Comparison of ENCODE assay signal across 13 mouse cellular contexts in genomic region chr17:14140266-14140665, GRCm38 (mm10).
DNase-seq lines count a peak whose midpoint lies in the region.
"Had no signal": no experiment of that assay in that cellular context is flagged by ENCODE, and none has a peak within 500 bp of the region (broad histone marks: within the 10 kb centered on the region; RNA-seq: fewer than 3 reads in every experiment).

No protein-coding gene starts in this region.

- peak; percentile 54 for DNase-seq in adrenal gland, adult 8-10 months
- no peak for DNase-seq in adrenal gland, postnatal 25 days
- DNase-seq in adrenal gland, postnatal 10 days = peak; percentile 15
- peak; percentile 42 to 55 for DNase-seq in lung, adult 18-20 months
- peak; percentile 71 for DNase-seq in lung, postnatal 36 days
- no peak for DNase-seq in left cerebral cortex, postnatal 36 days (ENCODE audit: low spot score in 2 of 2)
- DNase-seq in layer of hippocampus, postnatal 36 days = no peak
- DNase-seq in layer of hippocampus, adult 9-11 months = no peak
- DNase-seq: cerebellum, adult 9-10 months; gastrocnemius, postnatal 25 days; kidney, postnatal 25 days; lung, embryonic 14.5 days; thymus, postnatal 25 days had no signal

- intact Hi-C loops in left cerebral cortex, postnatal 36 days (cut with DNase I) = no loop called here

Comparison
In these comparisons a context has a peak if more than half of its experiments do, and no peak if none do; other contexts are left out.
1. DNase-seq: peak in adrenal gland, adult 8-10 months (single experiment), adrenal gland, postnatal 10 days (single experiment), lung, adult 18-20 months (2 of 2) and lung, postnatal 36 days (single experiment); none in adrenal gland, postnatal 25 days (single experiment), left cerebral cortex, postnatal 36 days (0 of 2), layer of hippocampus, postnatal 36 days (0 of 2) and layer of hippocampus, adult 9-11 months (single experiment).